ENCODE assay signal across 8 mouse cellular contexts in the genomic region with DNA sequence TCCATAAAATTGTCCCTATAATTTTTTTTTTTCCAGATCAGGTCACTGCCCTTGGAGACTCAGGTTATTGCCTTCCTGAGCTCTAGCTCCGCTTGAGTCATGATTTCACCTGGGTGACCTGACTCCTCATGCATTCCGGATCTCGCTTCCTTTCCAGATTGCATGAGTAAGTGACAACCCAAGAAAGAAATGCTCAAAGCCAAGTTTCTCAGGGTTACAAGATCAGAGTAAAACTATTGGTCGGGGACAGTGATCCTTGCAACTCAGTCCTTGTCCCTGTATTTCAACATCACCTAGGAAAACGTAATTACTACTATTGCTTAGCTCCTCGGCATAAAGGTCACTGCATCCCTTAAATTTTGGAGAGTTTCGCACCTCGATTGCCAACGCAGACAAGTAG. TPM values are rescaled to one million over a fixed set of nuclear protein-coding genes. Genes with fewer than 3 reads are reported as not detected.
DNase-seq lines count a peak whose midpoint lies in the region; ATAC-seq and TF ChIP-seq lines count a peak whose summit lies in the region.

TSS of gene Acot5 (plus strand) at position 340 of the 400 bp plus-strand sequence.

- no peaks in the 10 kb centered on the region for H3K9me3 ChIP-seq in forebrain, embryonic 11.5 days (ENCODE audit: control insufficient read depth, low read length)
- no peaks in the 10 kb centered on the region for H3K9me3 ChIP-seq in limb, embryonic 11.5 days (ENCODE audit: control insufficient read depth, low read length)
- no peaks in the 10 kb centered on the region for H3K9me3 ChIP-seq in neural tube, embryonic 15.5 days (replicated peaks)

- WGBS in forebrain, embryonic 11.5 days = 59% methylated on average over 9 of the region's 9 CpGs
- 53% methylated on average over 9 of the region's 9 CpGs for WGBS in limb, embryonic 11.5 days
- 50% methylated on average over 9 of the region's 9 CpGs for WGBS in neural tube, embryonic 15.5 days

- peaks cover 14% of the 10 kb centered on the region for H3K27me3 ChIP-seq in forebrain, embryonic 11.5 days (ENCODE audit: control insufficient read depth, insufficient read depth, low read length)
- H3K27me3 ChIP-seq in limb, embryonic 11.5 days (ENCODE audit: control insufficient read depth, insufficient read depth, low read length) = peaks cover 14% of the 10 kb centered on the region
- peaks cover 31% of the 10 kb centered on the region for H3K27me3 ChIP-seq in neural tube, embryonic 15.5 days (replicated peaks)

- no peaks in the 10 kb centered on the region; the same call in 1 of the 2 replicates for H3K4me1 ChIP-seq in forebrain, embryonic 11.5 days (replicated peaks; ENCODE audit: control insufficient read depth, insufficient read depth, low read length)
- no peaks in the 10 kb centered on the region for H3K4me1 ChIP-seq in limb, embryonic 11.5 days (ENCODE audit: control insufficient read depth, insufficient read depth, low read length)
- peaks cover 7% of the 10 kb centered on the region; the same call in 1 of the 2 replicates for H3K4me1 ChIP-seq in neural tube, embryonic 15.5 days

- H3K4me3 ChIP-seq in layer of hippocampus, adult 2 months = peak within 1 kb of the TSS; percentile 53
- H3K4me3 ChIP-seq in forebrain, embryonic 11.5 days (ENCODE audit: low read depth, low read length) = peak within 1 kb of the TSS; percentile 31
- H3K4me3 ChIP-seq in limb, embryonic 11.5 days (ENCODE audit: low read depth, low read length) = peak within 1 kb of the TSS; percentile 34
- peak within 1 kb of the TSS; percentile 43 for H3K4me3 ChIP-seq in neural tube, embryonic 15.5 days (replicated peaks)

- no peaks in the 10 kb centered on the region for H3K36me3 ChIP-seq in forebrain, embryonic 11.5 days (ENCODE audit: control insufficient read depth, insufficient read depth, low read length)
- no peaks in the 10 kb centered on the region for H3K36me3 ChIP-seq in limb, embryonic 11.5 days (ENCODE audit: control insufficient read depth, insufficient read depth, low read length)
- no peaks in the 10 kb centered on the region for H3K36me3 ChIP-seq in neural tube, embryonic 15.5 days

- no peak for TF ChIP-seq CTCF in layer of hippocampus, adult 2 months (conservative IDR thresholded peaks at IDR 0.05)

- DNase-seq in layer of hippocampus, adult 2 months (ENCODE audit: low spot score in 2 of 2) = no peak
- no peak for DNase-seq in layer of hippocampus, adult 18-20 months (ENCODE audit: low spot score in 2 of 2)
- no peak for DNase-seq in forebrain, embryonic 11.5 days (ENCODE audit: low spot score)
- DNase-seq in limb, embryonic 11.5 days (ENCODE audit: low spot score) = no peak
- no peak for DNase-seq in cerebellum, adult 11-12 months
- no peak for DNase-seq in adrenal gland, postnatal 4 days (ENCODE audit: low spot score in 2 of 2)
- DNase-seq in thymus, postnatal 4 days = no peak

- peak within 1 kb of the TSS; percentile 82 for H3K27ac ChIP-seq in layer of hippocampus, adult 2 months
- no peak within 1 kb of the TSS for H3K27ac ChIP-seq in forebrain, embryonic 11.5 days (ENCODE audit: low read depth, low read length)
- H3K27ac ChIP-seq in limb, embryonic 11.5 days (replicated peaks; ENCODE audit: low read depth, low read length) = no peak within 1 kb of the TSS
- H3K27ac ChIP-seq in neural tube, embryonic 15.5 days (replicated peaks) = no peak within 1 kb of the TSS

- no peak for ATAC-seq in forebrain, embryonic 11.5 days (replicated peaks; ENCODE audit: low FRiP score)
- ATAC-seq in limb, embryonic 11.5 days (ENCODE audit: insufficient number of reproducible peaks, low FRiP score, low TSS enrichment, low read depth) = no peak
- ATAC-seq in neural tube, embryonic 15.5 days (ENCODE audit: low FRiP score) = no peak

- no peak within 1 kb of the TSS for H3K9ac ChIP-seq in forebrain, embryonic 11.5 days (ENCODE audit: low read length)
- 0 out of 2 replicates have a peak within 1 kb of the TSS, but pooled peaks have one; percentile 30 for H3K9ac ChIP-seq in limb, embryonic 11.5 days (ENCODE audit: low read length)
- H3K9ac ChIP-seq in neural tube, embryonic 15.5 days (replicated peaks) = 0 out of 2 replicates have a peak within 1 kb of the TSS, but pooled peaks have one; percentile 26

- H3K4me2 ChIP-seq in forebrain, embryonic 11.5 days (ENCODE audit: low read depth, low read length, severe bottlenecking) = peak within 1 kb of the TSS; percentile 63
- peak within 1 kb of the TSS; percentile 58 for H3K4me2 ChIP-seq in limb, embryonic 11.5 days (ENCODE audit: low read depth, severe bottlenecking)
- H3K4me2 ChIP-seq in neural tube, embryonic 15.5 days = peak within 1 kb of the TSS; percentile 64

RNA-seq across cellular contexts. Expression of gene Acot5, which starts in this region (rescaled TPM):
- 1 to 10 TPM; 7.1 to 8.1 TPM for total RNA-seq in layer of hippocampus, adult 2 months (2021)
- total RNA-seq in layer of hippocampus, adult 18-20 months (2021) = 1 to 10 TPM; 6.0 to 6.5 TPM
- polyA plus RNA-seq in forebrain, embryonic 11.5 days (2014; fragmentation: Nextera tagmentation; extraction: Ambion mirVana) = not detected in 2 replicates
- polyA plus RNA-seq in limb, embryonic 11.5 days (2014; fragmentation: Nextera tagmentation; extraction: Ambion mirVana) = not detected in 2 replicates
- polyA plus RNA-seq in neural tube, embryonic 15.5 days (2015; fragmentation: Nextera tagmentation; extraction: Ambion mirVana) = 0.88 and 1.00 TPM in 2 replicates
- under 1 TPM; 0.25 TPM for total RNA-seq in adrenal gland, postnatal 4 days (2021)

Comparison
In these comparisons a context has a peak if more than half of its experiments do, and no peak if none do; other contexts are left out.
1. RNA of gene Acot5 (total RNA-seq): 7.1 to 8.1 TPM in layer of hippocampus, adult 2 months and 6.0 to 6.5 TPM in layer of hippocampus, adult 18-20 months; 0.25 TPM in adrenal gland, postnatal 4 days; every median in the first group is over 4 times any median in the second.
2. Peak in every context shown above with its lines, with median percentiles within 50 percentile points of each other: H3K4me3 ChIP-seq and H3K4me2 ChIP-seq.